Mouse (Mus musculus) kidney, embryonic 15.5 days (tissue): ENCODE data around the gene Itih4. TPM values are rescaled to one million over a fixed set of nuclear protein-coding genes. Genes with fewer than 3 reads are reported as not detected.
A peak's percentile ranks its signal among the peaks of the same experiment; 100 is the strongest.

Experiments
- ATAC-seq: fragments of 200-750 bp; cut with Nextera tagmentation; replicated peaks from 2 replicates; pipeline ENCODE4 v1.8.0; 2017; ENCODE audit warnings: moderate TSS enrichment; ENCODE audit not compliant: low FRiP score
- H3K27ac ChIP-seq: fragments of 300-500 bp; sonication (generic); 2 replicates; pipeline ENCODE4 v1.5.1; 2015; ENCODE audit warnings: mild to moderate bottlenecking, inconsistent platforms
- H3K27me3 ChIP-seq: fragments of 300-500 bp; sonication (generic); 2 replicates; pipeline ENCODE4 v1.6.1; 2015; ENCODE audit warnings: inconsistent platforms
- H3K36me3 ChIP-seq: fragments of 300-500 bp; sonication (generic); 2 replicates; pipeline ENCODE4 v1.6.1; 2015; ENCODE audit warnings: inconsistent platforms
- H3K4me1 ChIP-seq: fragments of 300-500 bp; sonication (generic); 2 replicates; pipeline ENCODE4 v1.6.1; 2015; ENCODE audit warnings: inconsistent platforms
- H3K4me2 ChIP-seq: fragments of 300-500 bp; sonication (generic); 2 replicates; pipeline ENCODE4 v1.6.1; 2015; ENCODE audit warnings: moderate library complexity, mild to moderate bottlenecking, inconsistent platforms
- H3K4me3 ChIP-seq: fragments of 300-500 bp; sonication (generic); replicated peaks from 2 replicates; pipeline ENCODE4 v1.5.1; 2015; ENCODE audit warnings: mild to moderate bottlenecking, inconsistent platforms
- H3K9ac ChIP-seq: fragments of 300-500 bp; sonication (generic); 2 replicates; pipeline ENCODE4 v1.6.1; 2015; ENCODE audit warnings: mild to moderate bottlenecking, inconsistent platforms
- H3K9me3 ChIP-seq: fragments of 300-500 bp; sonication (generic); replicated peaks from 2 replicates; pipeline ENCODE4 v1.6.1; 2016; ENCODE audit warnings: inconsistent platforms
- WGBS: fragments of 180-500 bp; shearing (Covaris S2); methylation state at CpG from one replicate; pipeline ENCODE4 v1.1.7; 2015; ENCODE audit warnings: mixed read lengths; 5-methylcytosine and 5-hydroxymethylcytosine counted together
- polyA plus RNA-seq: library from polyadenylated mRNA; unstranded; fragments of >200 nt; fragmentation: Nextera tagmentation; extraction: Ambion mirVana; gene quantifications from 2 replicates; pipeline ENCODE4 v1.2.1, GENCODE M21; 2015

Gene Itih4
- polyA plus RNA-seq, 1 experiment from 2014 or later, result 1.6 TPM

DNA sequence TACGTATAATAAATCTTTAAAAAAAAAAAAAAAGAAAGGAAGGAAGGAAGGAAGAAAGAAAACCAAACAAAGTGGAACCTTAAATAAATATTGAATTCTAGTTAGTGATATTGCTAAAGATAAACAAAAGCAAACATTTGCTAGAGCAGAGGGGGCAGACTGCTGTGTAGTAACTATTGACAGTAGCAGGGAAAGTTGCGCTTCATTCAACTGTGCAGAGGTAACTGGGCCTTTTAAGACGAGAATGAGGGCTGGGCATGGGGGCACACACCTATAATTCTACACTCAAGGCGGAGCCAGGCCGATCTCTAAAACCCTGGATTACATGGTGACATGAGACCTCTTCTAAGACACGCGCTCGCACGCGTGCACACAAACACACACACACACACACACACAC lies 63.7 kb downstream of the Itih4 start:
- Histone ChIP-seq H3K4me3 (no peak overlapping the region), H3K9ac (no peak overlapping the region), H3K4me2 (no peak overlapping the region), H3K9me3 (no peaks in the 10 kb centered on the region), H3K4me1 (peaks cover 8% of the 10 kb centered on the region), H3K27me3 (0 out of 2 replicates have a peak, but pooled peaks cover 3% of the 10 kb centered on the region), H3K36me3 (peaks cover 8% of the 10 kb centered on the region; the same call in 1 of the 2 replicates), H3K27ac (no peak overlapping the region)
- WGBS, result 97% methylated on average over 10 of the region's 10 CpGs
- ATAC-seq, result no peak

- Histone ChIP-seq H3K4me1 (peaks cover 8% of the 10 kb centered on the region), H3K9ac (peak within 1 kb of the TSS; percentile 78), H3K4me3 (peak within 1 kb of the TSS; percentile 80), H3K27ac (peak within 1 kb of the TSS; percentile 70), H3K9me3 (no peaks in the 10 kb centered on the region), H3K36me3 (peaks cover 14% of the 10 kb centered on the region; the same call in 1 of the 2 replicates), H3K4me2 (peak within 1 kb of the TSS; percentile 77), H3K27me3 (no peaks in the 10 kb centered on the region)
- WGBS, result under 1% methylated on average over 57 of the region's 57 CpGs
- peak; percentile 100 for ATAC-seq
Measured at GRCm38 (mm10) chr14:30951154-30951825, 65.0 kb downstream of the Itih4 start, which contains the start of gene Nek4. Nek4 (plus strand) TSS chr14:30951377.

Other genes with a start within 250 kb of the Itih4 start
- 18.8 and 20.2 TPM in 2 replicates for gene Rft1, start 232.1 kb upstream of the Itih4 start, polyA plus RNA-seq
- gene Sfmbt1, start 171.6 kb upstream of the Itih4 start, polyA plus RNA-seq, result 14.7 and 15.0 TPM in 2 replicates
- gene Tmem110, start 60.9 kb upstream of the Itih4 start, polyA plus RNA-seq, result 25.8 and 26.3 TPM in 2 replicates
- 5.0 and 5.3 TPM in 2 replicates for gene Mustn1, start 7.3 kb upstream of the Itih4 start, polyA plus RNA-seq
- 2.6 and 5.0 TPM in 2 replicates for gene Itih3, start 37.3 kb downstream of the Itih4 start, polyA plus RNA-seq
- gene Itih1, start 56.8 kb downstream of the Itih4 start, polyA plus RNA-seq, result 0.30 and 0.55 TPM in 2 replicates
- 17.3 and 17.4 TPM in 2 replicates for gene Nek4, start 64.9 kb downstream of the Itih4 start, polyA plus RNA-seq
- gene Glt8d1, start 114.9 kb downstream of the Itih4 start, polyA plus RNA-seq, result 66.4 and 70.1 TPM in 2 replicates
- 385 and 440 TPM in 2 replicates for gene Spcs1, start 115.2 kb downstream of the Itih4 start, polyA plus RNA-seq
- 131 and 136 TPM in 2 replicates for gene Pbrm1, start 132.7 kb downstream of the Itih4 start, polyA plus RNA-seq
- 127 and 134 TPM in 2 replicates for gene Gnl3, start 132.7 kb downstream of the Itih4 start, polyA plus RNA-seq
- 98.1 and 112 TPM in 2 replicates for gene Smim4, start 242.5 kb downstream of the Itih4 start, polyA plus RNA-seq
- gene Nt5dc2, start 244.6 kb downstream of the Itih4 start, polyA plus RNA-seq, result 373 and 384 TPM in 2 replicates